Mouse (Mus musculus): ENCODE results near the gene Lgr6.

DNA sequence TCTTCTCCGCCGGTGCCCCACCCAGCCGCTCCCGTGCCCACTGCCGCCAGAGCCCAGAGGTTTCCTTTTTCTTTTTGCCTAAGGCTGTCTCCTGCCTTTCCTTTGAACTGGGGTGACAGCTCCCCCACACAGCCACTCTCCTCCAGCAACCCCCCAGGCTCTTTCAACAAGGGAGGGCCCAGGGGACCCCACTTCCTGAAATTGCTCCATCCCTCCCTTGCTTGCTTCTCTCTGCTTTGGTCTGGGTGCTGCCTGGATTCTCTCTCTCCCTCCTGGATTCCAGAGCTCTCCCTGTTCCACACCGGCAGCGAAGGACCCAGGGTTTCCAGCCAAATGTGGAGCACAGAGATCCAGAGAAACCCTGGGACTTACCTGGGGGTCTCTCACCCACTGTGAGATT lies 4.7 kb downstream of the Lgr6 start:
- no peak for TF ChIP-seq CTCF (IDR thresholded peaks at IDR 0.05; ENCODE audit: low read depth, low read length)
- no peak for TF ChIP-seq POLR2A (IDR thresholded peaks at IDR 0.05; ENCODE audit: borderline replicate concordance, low read depth, low read length)

Data from bone marrow macrophage, adult 2 months (primary cell).